Mouse (Mus musculus) intestine, postnatal 0 days (tissue): ENCODE data around the gene Serpinb6a. TPM values are rescaled to one million over a fixed set of nuclear protein-coding genes. Genes with fewer than 3 reads are reported as not detected.
"Not testable (repeated sequence)": the region's sequence is repeated elsewhere in the genome, so short reads cannot be mapped to it uniquely, and the experiment has no call there.

Experiments used
- ATAC-seq: fragments of 200-750 bp; cut with Nextera tagmentation; 2 replicates; pipeline ENCODE4 v1.8.0; 2017; ENCODE audit warnings: mild to moderate bottlenecking, moderate TSS enrichment, moderate library complexity
- H3K27ac ChIP-seq: fragments of 300-500 bp; sonication (generic); 2 replicates; pipeline ENCODE4 v1.5.1; 2014; ENCODE audit warnings: mild to moderate bottlenecking, low read depth, low read length, moderate library complexity
- H3K27me3 ChIP-seq: fragments of 300-500 bp; sonication (generic); replicated peaks from 2 replicates; pipeline ENCODE4 v1.6.1; 2014; ENCODE audit warnings: low read length, mixed read lengths; ENCODE audit not compliant: control insufficient read depth, insufficient read depth
- H3K36me3 ChIP-seq: fragments of 300-500 bp; sonication (generic); 2 replicates; pipeline ENCODE4 v1.6.1; 2014; ENCODE audit warnings: mild to moderate bottlenecking, moderate library complexity; ENCODE audit not compliant: control insufficient read depth, insufficient read depth
- H3K4me1 ChIP-seq: fragments of 300-500 bp; sonication (generic); replicated peaks from 2 replicates; pipeline ENCODE4 v1.6.1; 2014; ENCODE audit warnings: antibody characterized with exemption, low read length, mixed read lengths; ENCODE audit not compliant: control insufficient read depth, insufficient read depth
- H3K4me2 ChIP-seq: fragments of 300-500 bp; sonication (generic); replicated peaks from 2 replicates; pipeline ENCODE4 v1.6.1; 2014; ENCODE audit warnings: low read depth, mild to moderate bottlenecking, moderate library complexity
- H3K4me3 ChIP-seq: fragments of 300-500 bp; sonication (generic); 2 replicates; pipeline ENCODE4 v1.5.1; 2014; ENCODE audit warnings: low read depth, low read length
- H3K9ac ChIP-seq: fragments of 300-500 bp; sonication (generic); 2 replicates; pipeline ENCODE4 v1.6.1; 2014; ENCODE audit warnings: mild to moderate bottlenecking, low read depth, low read length
- H3K9me3 ChIP-seq: fragments of 300-500 bp; sonication (generic); 2 replicates; pipeline ENCODE4 v1.6.1; 2016; ENCODE audit warnings: mixed run types; ENCODE audit not compliant: control insufficient read depth
- CTCF ChIP-seq: sonication (generic); IDR thresholded peaks from 2 replicates; pipeline ENCODE4 v1.5.1; 2016; ENCODE audit warnings: low read depth, mild to moderate bottlenecking, control low read depth, antibody characterized with exemption, moderate library complexity
- WGBS: fragments of 180-500 bp; shearing (Covaris S2); extraction: QIAGEN DNeasy Blood & Tissue Kit; methylation state at CpG from one replicate; pipeline ENCODE4 v1.1.7; 2014; 5-methylcytosine and 5-hydroxymethylcytosine counted together
- polyA plus RNA-seq: library from polyadenylated mRNA; unstranded; fragments of >200 nt; fragmentation: Nextera tagmentation; extraction: Ambion mirVana; gene quantifications from 2 replicates; pipeline ENCODE4 v1.2.1, GENCODE M21; 2015

Serpinb6a gene
- polyA plus RNA-seq, 1 experiment from 2014 or later, result 373 TPM

DNA sequence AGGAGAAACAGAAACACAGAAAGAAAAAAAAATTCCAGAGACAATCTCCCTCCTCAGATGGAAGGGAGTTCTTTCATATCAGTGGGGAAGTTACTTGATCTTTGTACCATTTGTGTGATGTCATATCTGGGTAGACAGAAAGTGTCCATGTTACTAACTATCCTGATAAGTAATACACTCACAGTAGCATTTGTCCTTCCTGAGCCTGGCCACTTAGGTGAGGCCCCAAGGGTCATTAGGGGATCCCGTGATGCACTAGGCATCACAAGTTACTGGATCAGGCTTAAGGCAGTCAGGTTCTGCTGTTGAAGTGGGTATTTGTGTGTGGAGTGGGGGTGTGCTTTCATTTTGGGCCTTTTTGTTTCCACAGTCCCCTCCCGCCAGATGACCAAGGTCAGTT, 49.6 kb downstream of the Serpinb6a start:
- Histone ChIP-seq H3K9ac (no peak overlapping the region), H3K9me3 (no peaks in the 10 kb centered on the region), H3K4me3 (no peak overlapping the region), H3K36me3 (no peaks in the 10 kb centered on the region), H3K27me3 (no peaks in the 10 kb centered on the region), H3K27ac (peak overlapping the region; percentile 82), H3K4me2 (no peak overlapping the region), H3K4me1 (no peaks in the 10 kb centered on the region)
- 66% methylated on average over 2 of the region's 2 CpGs for WGBS
- no peak for TF ChIP-seq CTCF
- peak; percentile 78 for ATAC-seq

DNA sequence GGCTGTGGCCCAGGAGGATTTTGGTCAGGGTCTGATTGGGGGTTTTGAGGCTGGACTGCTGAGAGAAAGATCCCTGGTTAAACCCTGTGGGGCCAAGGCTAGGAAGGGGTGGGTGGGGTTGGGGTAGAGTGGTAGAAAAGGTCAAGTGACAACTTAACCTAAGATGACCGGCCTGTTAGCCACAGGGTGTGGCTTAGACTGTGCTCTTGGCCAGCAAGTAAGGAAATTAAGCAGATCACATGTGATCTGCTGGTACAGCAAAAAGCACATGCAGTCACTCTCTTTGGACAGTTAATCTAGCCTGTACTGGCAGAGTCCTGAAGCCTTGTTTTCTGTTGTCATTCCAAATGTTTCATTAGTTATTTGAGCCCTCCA, 50.5 kb downstream of the Serpinb6a start:
- Histone ChIP-seq H3K27ac (peak overlapping the region; percentile 50), H3K36me3 (no peaks in the 10 kb centered on the region), H3K4me2 (no peak overlapping the region), H3K27me3 (no peaks in the 10 kb centered on the region), H3K4me3 (no peak overlapping the region), H3K9ac (no peak overlapping the region), H3K4me1 (no peaks in the 10 kb centered on the region), H3K9me3 (no peaks in the 10 kb centered on the region)
- peak; percentile 19; the same call in 1 of the 2 replicates for ATAC-seq
- no peak for TF ChIP-seq CTCF
- WGBS, result 50% methylated on average over 1 of the region's 1 CpGs

DNA sequence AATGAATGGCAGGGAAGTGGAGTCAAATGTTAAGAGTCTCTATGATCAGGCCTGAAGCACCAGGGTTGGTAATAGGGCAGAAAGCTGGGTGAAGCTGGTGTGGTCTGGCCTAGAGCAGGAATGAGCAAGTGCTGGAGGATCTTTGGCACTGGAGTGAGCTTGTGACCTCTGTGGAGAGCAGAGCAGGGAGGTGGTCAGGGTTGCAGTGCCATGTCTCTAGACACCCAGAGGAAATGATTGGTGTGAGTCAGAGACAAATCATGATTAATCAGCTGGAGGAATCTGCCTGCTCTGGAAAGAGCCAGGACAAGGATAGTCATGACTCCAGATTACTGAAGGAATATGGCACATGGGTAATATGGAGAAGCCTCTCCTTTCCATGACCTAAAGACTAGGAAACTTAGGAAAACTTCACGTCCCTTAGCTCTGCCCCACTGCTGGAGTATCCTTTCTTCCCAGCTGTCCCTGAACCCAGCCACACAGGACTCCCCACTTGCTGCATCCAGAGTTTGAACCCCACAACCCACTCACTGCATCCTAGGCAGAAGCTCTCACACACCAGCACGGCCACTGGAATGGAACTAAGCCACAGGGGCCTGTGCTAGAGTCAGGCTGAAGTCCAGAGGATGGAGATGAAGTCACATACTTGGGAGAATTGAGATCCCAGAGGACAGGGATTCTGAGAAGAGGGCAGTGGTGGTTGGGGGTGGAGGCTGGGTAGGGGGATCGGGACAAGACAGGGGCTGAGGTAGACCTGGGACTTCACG, 51.1 kb downstream of the Serpinb6a start:
- Histone ChIP-seq H3K36me3 (no peaks in the 10 kb centered on the region), H3K27ac (peak overlapping the region; percentile 50), H3K9ac (no peak overlapping the region), H3K4me2 (no peak overlapping the region), H3K4me1 (no peaks in the 10 kb centered on the region), H3K9me3 (no peaks in the 10 kb centered on the region), H3K4me3 (no peak overlapping the region), H3K27me3 (no peaks in the 10 kb centered on the region)
- ATAC-seq, result no peak
- TF ChIP-seq CTCF, result no peak
- whole genome bisulfite sequencing, result 93% methylated on average over 4 of the region's 4 CpGs

DNA sequence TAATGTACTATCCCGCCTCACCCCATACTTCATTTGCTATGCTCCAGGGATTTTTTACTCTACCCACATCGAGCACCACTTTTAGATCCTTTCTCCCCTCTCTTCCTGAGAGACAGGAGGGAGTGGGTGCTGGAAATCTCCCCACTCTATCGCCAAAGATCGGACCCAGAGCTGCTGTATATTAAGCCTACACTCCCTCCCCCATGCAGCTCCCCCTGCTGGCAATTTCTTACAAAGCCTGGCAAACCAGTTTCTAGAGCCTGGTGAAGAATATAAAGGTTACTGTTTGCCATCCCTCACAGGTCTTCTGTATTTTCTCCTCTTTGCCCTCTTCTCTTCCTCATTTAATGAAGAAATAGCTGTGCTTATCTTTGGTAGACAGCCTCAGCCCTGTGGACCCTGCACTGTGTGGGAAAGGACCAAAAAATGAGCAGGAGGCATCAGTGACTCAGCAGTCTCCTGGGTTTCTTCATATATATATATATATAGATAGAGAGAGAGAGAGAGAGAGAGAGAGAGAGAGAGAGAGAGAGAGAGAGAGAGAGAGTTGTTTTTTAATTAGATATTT, 60.3 kb downstream of the Serpinb6a start:
- ATAC-seq, result 0 out of 2 replicates have a peak, but pooled peaks have one; percentile 57
- WGBS, result 47% methylated on average over 4 of the region's 4 CpGs

DNA sequence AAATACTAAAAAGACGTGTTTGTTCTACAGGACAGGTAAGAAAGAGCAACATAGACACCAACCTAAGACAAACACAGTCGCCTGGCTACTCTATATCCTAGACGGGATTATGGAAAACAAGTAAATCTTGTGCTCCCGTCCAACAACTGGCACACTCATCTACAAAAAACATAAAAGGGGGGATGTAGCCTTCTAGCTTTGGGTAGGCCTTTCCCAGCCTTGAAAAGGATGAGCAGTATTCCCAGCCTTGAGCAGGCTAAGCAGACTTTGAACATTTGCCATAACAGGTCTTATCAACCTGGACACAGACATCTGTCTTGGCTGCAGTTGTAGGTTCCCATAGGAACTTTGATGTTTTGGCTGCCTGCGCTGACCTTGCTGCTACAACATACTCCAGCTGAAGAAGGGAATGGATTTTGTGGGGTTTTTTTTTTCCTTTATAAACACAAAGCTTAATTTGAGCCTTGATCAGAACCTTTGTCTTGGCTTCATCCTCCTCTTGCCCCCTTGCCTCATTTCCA, 61.2 kb downstream of the Serpinb6a start:
- no peak for TF ChIP-seq CTCF
- Histone ChIP-seq H3K9ac (no peak overlapping the region), H3K36me3 (no peaks in the 10 kb centered on the region), H3K4me3 (no peak overlapping the region), H3K4me2 (no peak overlapping the region), H3K9me3 (no peaks in the 10 kb centered on the region), H3K27ac (no peak overlapping the region), H3K4me1 (no peaks in the 10 kb centered on the region), H3K27me3 (no peaks in the 10 kb centered on the region)
- 87% methylated on average over 5 of the region's 5 CpGs for WGBS
- no peak for ATAC-seq

More for the DNA sequence above, 60.3 kb downstream of the Serpinb6a start:
- Histone ChIP-seq H3K4me3 (no peak overlapping the region), H3K9ac (no peak overlapping the region), H3K27me3 (no peaks in the 10 kb centered on the region), H3K9me3 (no peaks in the 10 kb centered on the region), H3K27ac (no peak overlapping the region), H3K4me2 (no peak overlapping the region), H3K36me3 (no peaks in the 10 kb centered on the region), H3K4me1 (no peaks in the 10 kb centered on the region)
- TF ChIP-seq CTCF, result peak; percentile 72

DNA sequence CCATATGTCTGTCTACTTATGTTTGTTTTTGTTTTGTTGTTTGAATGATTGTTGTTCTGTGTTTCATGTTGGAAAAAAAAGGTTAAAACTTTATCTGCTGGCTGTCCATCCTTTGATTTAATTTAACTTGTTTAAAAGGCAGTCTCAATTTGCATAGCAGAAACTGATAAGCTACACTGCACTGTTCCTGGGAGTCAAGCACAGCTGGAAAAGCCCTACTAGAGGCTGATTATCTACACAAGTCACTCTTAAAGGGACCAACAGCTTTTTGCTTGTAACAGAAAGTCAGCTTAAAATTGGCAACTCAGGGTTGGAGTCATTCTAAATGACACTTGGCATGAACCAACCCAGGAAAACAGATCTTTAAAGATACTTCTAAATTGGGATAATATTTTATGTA, 65.0 kb downstream of the Serpinb6a start:
- H3K4me1 ChIP-seq, H3K4me2 ChIP-seq, H3K9ac ChIP-seq, ATAC-seq, H3K9me3 ChIP-seq, H3K4me3 ChIP-seq, H3K27ac ChIP-seq, H3K27me3 ChIP-seq, H3K36me3 ChIP-seq: not testable (repeated sequence)
